Mouse (Mus musculus) spleen, postnatal 10 days (tissue): Measurements from ENCODE around the gene Plcb1.
"Not testable (repeated sequence)": the region's sequence is repeated elsewhere in the genome, so short reads cannot be mapped to it uniquely, and the experiment has no call there.

Source experiments
- DNase-seq, 2 experiments: peaks; one replicate each; pipeline ENCODE4 v3.0.0; 2021 to 2022; ENCODE audit warnings: low spot score in 2 of 2

Gene Plcb1

GRCm38 (mm10) chr2:134968380-134968779, 182.5 kb downstream of the Plcb1 start:
- no peak for DNase-seq

GRCm38 (mm10) chr2:134972376-134972775, 186.5 kb downstream of the Plcb1 start:
- no peak for DNase-seq

GRCm38 (mm10) chr2:134974711-134975110, 188.8 kb downstream of the Plcb1 start:
- DNase-seq: no peak

- no peak for DNase-seq
These were observed 191.0 kb downstream of the Plcb1 start for GRCm38 (mm10) chr2:134976796-134977330.

GRCm38 (mm10) chr2:134977641-134978040, 191.8 kb downstream of the Plcb1 start:
- DNase-seq: no peak

GRCm38 (mm10) chr2:134981394-134981793, 195.5 kb downstream of the Plcb1 start:
- DNase-seq: no peak

- no peak for DNase-seq
These were observed 199.0 kb downstream of the Plcb1 start for GRCm38 (mm10) chr2:134984884-134985283.

- no peak for DNase-seq
These were observed 202.1 kb downstream of the Plcb1 start for GRCm38 (mm10) chr2:134987978-134988377.

GRCm38 (mm10) chr2:134989650-134990292, 203.9 kb downstream of the Plcb1 start:
- no peak for DNase-seq

- DNase-seq: no peak
These were observed 221.3 kb downstream of the Plcb1 start for GRCm38 (mm10) chr2:135007134-135007533.

GRCm38 (mm10) chr2:135007885-135008284, 222.0 kb downstream of the Plcb1 start:
- DNase-seq: not testable (repeated sequence)

- no peak for DNase-seq
These were observed 224.5 kb downstream of the Plcb1 start for GRCm38 (mm10) chr2:135010371-135010770.

- DNase-seq: no peak
These were observed 229.6 kb downstream of the Plcb1 start for GRCm38 (mm10) chr2:135015501-135015900.

- no peak for DNase-seq
These were observed 232.4 kb downstream of the Plcb1 start for GRCm38 (mm10) chr2:135018275-135018674.

GRCm38 (mm10) chr2:135018708-135019107, 232.8 kb downstream of the Plcb1 start:
- DNase-seq: no peak

- no peak for DNase-seq
These were observed 233.7 kb downstream of the Plcb1 start for GRCm38 (mm10) chr2:135019588-135019987.

- no peak for DNase-seq
These were observed 243.4 kb downstream of the Plcb1 start for GRCm38 (mm10) chr2:135029288-135029687.

GRCm38 (mm10) chr2:135029700-135030099, 243.8 kb downstream of the Plcb1 start:
- DNase-seq: no peak

GRCm38 (mm10) chr2:135035640-135036260, 249.9 kb downstream of the Plcb1 start:
- no peak for DNase-seq

- no peak for DNase-seq
These were observed 262.9 kb downstream of the Plcb1 start for GRCm38 (mm10) chr2:135048791-135049190.

GRCm38 (mm10) chr2:135049283-135049682, 263.4 kb downstream of the Plcb1 start:
- DNase-seq: no peak

- DNase-seq: no peak
These were observed 265.8 kb downstream of the Plcb1 start for GRCm38 (mm10) chr2:135051540-135052288.

- no peak for DNase-seq
These were observed 267.5 kb downstream of the Plcb1 start for GRCm38 (mm10) chr2:135053391-135053790.
